Mouse (Mus musculus) forebrain, embryonic 12.5 days (tissue): ENCODE data around the gene Clybl. TPM values are rescaled to one million over a fixed set of nuclear protein-coding genes. Genes with fewer than 3 reads are reported as not detected.

Experiments used
- ATAC-seq: fragments of 200-750 bp; cut with Nextera tagmentation; 2 replicates; pipeline ENCODE4 v1.8.0; 2017; ENCODE audit warnings: moderate TSS enrichment; ENCODE audit not compliant: low FRiP score
- H3K27ac ChIP-seq: fragments of 300-500 bp; sonication (generic); 2 replicates; pipeline ENCODE4 v1.5.1; 2016; ENCODE audit warnings: mild to moderate bottlenecking
- H3K27me3 ChIP-seq: fragments of 300-500 bp; sonication (generic); 2 replicates; pipeline ENCODE4 v1.6.1; 2016; ENCODE audit warnings: mild to moderate bottlenecking
- H3K36me3 ChIP-seq: fragments of 300-500 bp; sonication (generic); replicated peaks from 2 replicates; pipeline ENCODE4 v1.6.1; 2016; ENCODE audit warnings: mild to moderate bottlenecking
- H3K4me1 ChIP-seq: fragments of 300-500 bp; sonication (generic); 2 replicates; pipeline ENCODE4 v1.6.1; 2016
- H3K4me2 ChIP-seq: fragments of 300-500 bp; sonication (generic); 2 replicates; pipeline ENCODE4 v1.6.1; 2016; ENCODE audit warnings: mild to moderate bottlenecking, moderate library complexity
- H3K4me3 ChIP-seq: fragments of 300-500 bp; sonication (generic); replicated peaks from 2 replicates; pipeline ENCODE4 v1.5.1; 2016; ENCODE audit warnings: mild to moderate bottlenecking
- H3K9ac ChIP-seq: fragments of 300-500 bp; sonication (generic); 2 replicates; pipeline ENCODE4 v1.6.1; 2016; ENCODE audit warnings: mild to moderate bottlenecking
- H3K9me3 ChIP-seq: fragments of 300-500 bp; sonication (generic); 2 replicates; pipeline ENCODE4 v1.6.1; 2016
- WGBS: fragments of 180-500 bp; shearing (Covaris S2); methylation state at CpG from one replicate; pipeline ENCODE4 v1.1.7; 2016; 5-methylcytosine and 5-hydroxymethylcytosine counted together
- polyA plus RNA-seq: library from polyadenylated mRNA; unstranded; fragments of >200 nt; fragmentation: Nextera tagmentation; extraction: Ambion mirVana; gene quantifications from 2 replicates; pipeline ENCODE4 v1.2.1, GENCODE M21; 2016

The Clybl gene
- polyA plus RNA-seq, 1 experiment from 2014 or later = 24.7 TPM

DNA sequence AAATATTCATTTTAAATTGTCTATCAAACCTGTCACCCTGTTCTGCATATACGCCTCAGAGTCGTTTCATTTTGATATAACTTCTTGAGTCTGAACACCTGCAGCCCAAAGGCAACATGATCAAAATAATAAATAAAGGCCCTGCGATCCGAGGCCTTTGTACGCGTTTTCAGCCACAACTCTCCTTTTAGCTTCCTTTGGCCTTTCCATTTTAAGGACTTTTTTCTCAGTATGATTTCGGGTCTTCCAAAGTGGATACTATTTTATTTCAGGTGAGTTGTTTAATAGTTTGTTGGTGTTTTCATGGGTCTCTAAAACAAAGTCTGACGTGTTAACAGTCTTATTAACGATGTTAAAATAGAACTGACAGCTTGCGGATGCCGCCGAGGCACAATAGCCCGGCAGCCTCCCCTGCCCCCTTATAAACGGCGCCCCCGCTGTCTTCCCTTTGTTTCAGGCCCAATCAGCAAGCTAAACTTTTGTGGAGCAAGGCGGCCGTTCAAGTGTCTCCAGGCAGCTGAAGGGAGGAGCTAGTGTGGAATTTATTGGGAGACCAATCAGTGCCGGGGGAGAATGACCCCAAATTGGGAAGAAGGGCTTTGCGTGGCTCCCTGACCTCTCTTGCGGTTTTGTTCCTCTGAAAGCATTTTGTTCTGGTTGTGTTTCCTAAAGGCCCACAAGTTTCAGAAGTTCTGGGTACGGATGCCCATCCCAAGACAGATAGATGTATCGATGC, 47.5 kb downstream of the Clybl start:
- Histone ChIP-seq H3K9ac (no peak overlapping the region), H3K4me2 (peak overlapping the region; percentile 38), H3K27me3 (peaks cover 54% of the 10 kb centered on the region), H3K36me3 (no peaks in the 10 kb centered on the region), H3K4me3 (no peak overlapping the region), H3K4me1 (peaks cover 57% of the 10 kb centered on the region), H3K9me3 (no peaks in the 10 kb centered on the region), H3K27ac (peak overlapping the region; percentile 71)
- ATAC-seq = peak; percentile 56
- WGBS = 5% methylated on average over 23 of the region's 23 CpGs

DNA sequence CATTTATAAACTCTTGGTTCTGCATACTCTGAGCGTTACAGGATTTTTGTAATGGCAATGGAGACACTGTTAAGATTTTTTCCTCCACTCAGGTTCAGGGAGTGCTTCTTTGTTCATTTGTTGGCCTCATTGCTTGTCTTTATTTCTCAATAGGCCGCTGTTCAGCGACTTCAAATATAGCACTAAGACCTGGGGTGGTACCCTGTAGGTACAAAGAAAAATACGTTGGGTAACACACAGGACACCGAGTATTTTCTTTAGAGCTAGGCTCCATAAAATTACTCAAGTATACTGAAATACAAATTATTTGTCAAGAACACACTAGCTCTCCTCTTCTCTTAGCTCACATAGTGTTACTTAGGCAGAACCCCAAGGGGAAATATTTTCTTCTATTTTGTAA, 48.5 kb downstream of the Clybl start:
- H3K4me1 ChIP-seq = peaks cover 49% of the 10 kb centered on the region
- WGBS = 31% methylated on average over 5 of the region's 5 CpGs
- H3K4me3 ChIP-seq = no peak overlapping the region
- H3K9ac ChIP-seq = no peak overlapping the region
- H3K27ac ChIP-seq = peak overlapping the region; percentile 76
- H3K4me2 ChIP-seq = no peak overlapping the region
- no peaks in the 10 kb centered on the region for H3K9me3 ChIP-seq
- peaks cover 48% of the 10 kb centered on the region for H3K27me3 ChIP-seq
- H3K36me3 ChIP-seq = no peaks in the 10 kb centered on the region
- no peak for ATAC-seq

DNA sequence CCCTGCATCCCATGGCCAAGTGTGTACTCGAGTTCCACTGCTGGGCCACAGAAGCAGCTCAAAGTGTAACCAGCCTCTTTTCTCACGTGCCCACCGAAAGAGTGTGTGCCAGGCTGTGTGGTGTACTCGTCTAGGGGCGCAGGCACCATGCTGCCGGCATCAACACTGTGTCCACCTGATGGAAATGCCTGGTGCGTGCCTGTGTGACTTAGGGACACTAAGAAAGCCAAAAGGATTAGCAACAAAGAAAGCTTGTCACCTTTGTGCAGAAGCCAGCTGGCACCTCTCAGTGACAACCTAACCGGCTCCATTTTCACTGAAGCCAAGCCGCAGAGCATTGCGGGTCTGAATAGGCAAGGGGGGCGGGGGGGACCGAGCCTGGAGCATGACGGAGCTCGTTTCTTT, 49.1 kb downstream of the Clybl start:
- ATAC-seq = peak; percentile 31; the same call in 1 of the 2 replicates
- WGBS = 18% methylated on average over 14 of the region's 14 CpGs
- peaks cover 42% of the 10 kb centered on the region for H3K4me1 ChIP-seq
- no peak overlapping the region for H3K9ac ChIP-seq
- no peaks in the 10 kb centered on the region for H3K36me3 ChIP-seq
- H3K4me2 ChIP-seq = peak overlapping the region; percentile 27; the same call in 1 of the 2 replicates
- H3K4me3 ChIP-seq = no peak overlapping the region
- no peaks in the 10 kb centered on the region for H3K9me3 ChIP-seq
- peaks cover 42% of the 10 kb centered on the region for H3K27me3 ChIP-seq
- H3K27ac ChIP-seq = peak overlapping the region; percentile 76

DNA sequence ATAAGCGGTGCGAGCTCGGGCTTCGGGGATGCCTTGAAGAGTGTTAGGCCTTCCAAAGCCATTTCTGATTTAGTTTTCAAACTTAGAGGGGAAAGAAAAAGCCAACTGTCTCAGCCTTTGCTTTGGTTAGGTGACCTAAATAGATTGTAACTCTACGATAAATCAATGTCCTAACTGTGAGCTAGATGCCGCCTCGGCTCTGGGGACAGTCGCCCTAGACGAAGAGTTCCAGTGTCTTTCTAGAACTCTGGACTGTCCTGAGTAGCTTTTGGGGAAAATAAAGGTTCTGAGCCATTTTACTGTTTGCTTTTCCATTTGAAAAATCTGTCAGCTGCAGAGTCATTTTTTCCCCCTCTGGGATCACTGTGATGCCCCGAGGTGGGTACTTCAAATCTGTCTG, 49.6 kb downstream of the Clybl start:
- H3K9ac ChIP-seq = no peak overlapping the region
- no peak overlapping the region for H3K4me3 ChIP-seq
- no peak for ATAC-seq
- 38% methylated on average over 10 of the region's 10 CpGs for WGBS
- H3K27ac ChIP-seq = peak overlapping the region; percentile 76; the same call in 1 of the 2 replicates
- H3K9me3 ChIP-seq = no peaks in the 10 kb centered on the region
- H3K36me3 ChIP-seq = no peaks in the 10 kb centered on the region
- peaks cover 39% of the 10 kb centered on the region for H3K4me1 ChIP-seq
- H3K4me2 ChIP-seq = peak overlapping the region; percentile 27; the same call in 1 of the 2 replicates
- peaks cover 37% of the 10 kb centered on the region for H3K27me3 ChIP-seq

DNA sequence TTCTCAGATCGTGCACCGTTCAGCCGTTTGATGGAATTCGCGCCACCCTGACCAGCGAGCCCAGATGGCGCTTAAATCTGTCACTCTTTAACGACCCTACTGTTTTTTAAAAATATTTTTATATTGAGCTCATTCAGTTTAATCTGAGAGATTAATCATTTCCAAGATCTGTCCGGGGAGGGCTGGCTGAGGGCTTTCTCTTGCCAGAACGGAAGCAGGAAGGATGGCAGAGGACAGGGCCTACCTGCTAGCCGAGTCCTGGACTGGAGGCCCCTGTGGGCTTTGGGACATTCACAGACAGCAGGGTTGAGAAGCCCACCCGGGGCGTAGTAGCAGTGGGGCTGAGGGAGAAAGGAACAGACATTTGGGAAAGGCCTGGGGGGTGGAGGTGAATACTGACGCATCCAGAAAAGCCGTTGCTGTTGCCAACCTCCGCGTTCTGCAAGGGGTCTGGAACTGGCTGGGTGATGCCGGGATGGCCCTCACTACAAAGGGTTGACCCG, 51.8 kb downstream of the Clybl start:
- no peaks in the 10 kb centered on the region for H3K36me3 ChIP-seq
- ATAC-seq = no peak
- H3K4me3 ChIP-seq = no peak overlapping the region
- H3K27me3 ChIP-seq = peaks cover 23% of the 10 kb centered on the region
- H3K27ac ChIP-seq = no peak overlapping the region
- no peak overlapping the region for H3K9ac ChIP-seq
- H3K9me3 ChIP-seq = no peaks in the 10 kb centered on the region
- peaks cover 24% of the 10 kb centered on the region for H3K4me1 ChIP-seq
- 88% methylated on average over 19 of the region's 19 CpGs for WGBS
- H3K4me2 ChIP-seq = no peak overlapping the region

DNA sequence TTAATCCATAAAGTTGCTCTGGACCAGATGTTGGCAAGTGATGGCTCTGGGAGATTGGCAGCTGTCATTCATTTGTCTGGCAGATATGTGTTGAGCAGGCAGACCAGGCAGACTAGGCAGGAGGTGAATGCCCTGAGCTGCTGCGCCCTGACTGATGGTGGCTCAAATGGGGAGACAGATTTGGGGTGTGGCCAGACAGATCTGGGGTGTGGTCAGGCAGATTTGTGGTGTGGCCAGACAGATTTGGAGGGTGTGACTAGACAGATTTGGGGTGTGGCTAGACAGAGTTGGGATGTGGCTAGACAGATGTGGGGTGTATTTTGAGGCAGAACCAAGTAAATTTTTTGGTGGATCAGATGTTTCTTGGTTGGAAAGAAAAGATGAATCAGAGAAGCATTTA, 62.4 kb downstream of the Clybl start:
- Histone ChIP-seq H3K9me3 (no peaks in the 10 kb centered on the region), H3K9ac (no peak overlapping the region), H3K4me1 (no peaks in the 10 kb centered on the region; the same call in 1 of the 2 replicates), H3K27ac (no peak overlapping the region), H3K36me3 (no peaks in the 10 kb centered on the region), H3K4me2 (no peak overlapping the region), H3K4me3 (no peak overlapping the region), H3K27me3 (peaks cover 6% of the 10 kb centered on the region; the same call in 1 of the 2 replicates)
- no peak for ATAC-seq
- WGBS = 93% methylated on average over 1 of the region's 1 CpGs

DNA sequence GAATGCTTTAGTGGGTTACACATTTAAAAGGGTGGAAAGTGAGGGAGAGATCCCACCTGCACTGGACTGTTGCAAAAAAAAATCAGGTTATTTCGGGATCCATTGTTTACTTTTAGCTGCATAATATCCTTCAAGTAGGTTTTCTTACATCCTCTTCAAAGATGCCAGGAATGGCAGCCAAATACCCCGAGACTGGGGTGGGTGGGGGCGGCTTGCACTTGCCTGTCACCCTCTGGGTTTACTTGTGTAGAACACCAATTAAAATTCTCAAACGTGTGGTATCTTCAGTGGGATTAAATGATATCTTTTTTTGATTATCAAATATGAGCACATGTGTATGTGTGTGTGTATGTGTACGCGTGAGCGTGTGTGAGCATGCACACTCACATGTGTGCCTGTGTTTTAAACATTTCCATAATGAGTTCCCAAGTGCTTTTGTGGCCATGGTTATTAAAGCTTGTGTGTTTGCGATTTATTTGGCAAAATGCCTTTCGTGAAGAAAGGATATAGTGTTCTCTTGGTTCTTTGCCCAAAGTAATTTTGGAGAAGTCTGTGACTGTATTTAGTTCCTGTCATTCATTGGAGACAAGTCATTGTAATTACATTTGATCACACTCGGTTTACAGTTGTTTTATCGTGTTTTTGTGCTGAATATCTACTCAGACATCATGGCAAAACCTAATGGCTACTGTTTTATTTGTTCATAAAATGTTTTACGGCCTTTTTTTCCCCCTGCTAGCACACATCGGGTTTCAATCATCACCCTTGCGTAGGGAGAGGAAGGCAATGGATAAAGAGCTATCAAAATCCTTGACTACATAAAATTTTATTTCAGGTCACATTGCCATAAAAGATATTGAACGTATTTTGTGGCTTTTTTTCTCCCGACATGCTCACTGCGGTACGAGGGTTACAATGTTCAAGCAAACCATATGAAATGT, 65.7 kb downstream of the Clybl start:
- H3K36me3 ChIP-seq = no peaks in the 10 kb centered on the region
- H3K4me3 ChIP-seq = no peak overlapping the region
- no peaks in the 10 kb centered on the region for H3K9me3 ChIP-seq
- peak; percentile 47; the same call in 1 of the 2 replicates for ATAC-seq
- H3K4me2 ChIP-seq = no peak overlapping the region
- no peak overlapping the region for H3K27ac ChIP-seq
- no peaks in the 10 kb centered on the region; the same call in 1 of the 2 replicates for H3K4me1 ChIP-seq
- no peak overlapping the region for H3K9ac ChIP-seq
- 87% methylated on average over 18 of the region's 18 CpGs for WGBS
- peaks cover 15% of the 10 kb centered on the region for H3K27me3 ChIP-seq

DNA sequence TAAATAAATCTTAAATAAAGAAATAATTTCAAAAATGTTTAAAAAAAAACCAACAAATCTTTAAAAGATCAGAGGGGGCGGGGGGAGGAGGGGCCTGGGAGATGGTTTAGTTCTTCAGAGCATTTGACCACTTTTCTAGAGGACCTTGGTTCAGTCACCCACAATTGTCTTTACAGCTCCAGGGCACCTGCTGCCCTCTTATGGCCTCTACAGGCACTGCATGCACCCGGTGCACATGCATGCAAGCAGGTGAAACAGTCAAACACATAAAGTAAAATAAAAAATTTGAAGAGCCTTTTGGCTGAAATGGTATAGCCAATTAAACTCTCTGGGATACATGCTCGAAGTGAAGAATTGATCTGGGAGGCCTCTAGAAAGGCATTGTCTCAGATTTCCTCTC, 67.6 kb downstream of the Clybl start:
- Histone ChIP-seq H3K27ac (no peak overlapping the region), H3K4me1 (no peaks in the 10 kb centered on the region; the same call in 1 of the 2 replicates), H3K9ac (no peak overlapping the region), H3K36me3 (no peaks in the 10 kb centered on the region), H3K4me3 (no peak overlapping the region), H3K4me2 (no peak overlapping the region), H3K27me3 (peaks cover 24% of the 10 kb centered on the region), H3K9me3 (no peaks in the 10 kb centered on the region)
- no peak for ATAC-seq
- WGBS = 90% methylated on average over 3 of the region's 3 CpGs

DNA sequence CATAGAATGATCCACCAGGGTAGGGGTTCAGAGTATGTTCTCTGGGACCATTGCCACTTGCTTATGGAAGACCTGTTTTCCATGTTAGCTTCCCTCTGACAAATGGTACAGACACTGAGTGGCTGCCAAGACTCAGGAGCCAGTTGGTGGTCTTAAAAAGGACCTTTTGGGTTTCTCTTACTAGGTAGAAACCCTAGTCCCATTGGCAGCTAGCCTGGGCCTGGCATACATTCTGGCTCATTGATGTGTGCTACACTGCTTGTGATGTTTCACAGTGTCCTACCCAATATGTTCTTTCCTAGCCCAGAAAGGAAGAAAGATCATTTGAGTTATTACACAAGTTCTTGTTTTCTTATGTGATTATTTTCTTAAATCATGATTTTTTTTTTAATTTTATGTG, 69.8 kb downstream of the Clybl start:
- no peak for ATAC-seq
- Histone ChIP-seq H3K4me1 (peaks cover 11% of the 10 kb centered on the region), H3K36me3 (no peaks in the 10 kb centered on the region), H3K4me2 (no peak overlapping the region), H3K27ac (no peak overlapping the region), H3K9ac (no peak overlapping the region), H3K4me3 (no peak overlapping the region), H3K9me3 (no peaks in the 10 kb centered on the region), H3K27me3 (peaks cover 28% of the 10 kb centered on the region)

DNA sequence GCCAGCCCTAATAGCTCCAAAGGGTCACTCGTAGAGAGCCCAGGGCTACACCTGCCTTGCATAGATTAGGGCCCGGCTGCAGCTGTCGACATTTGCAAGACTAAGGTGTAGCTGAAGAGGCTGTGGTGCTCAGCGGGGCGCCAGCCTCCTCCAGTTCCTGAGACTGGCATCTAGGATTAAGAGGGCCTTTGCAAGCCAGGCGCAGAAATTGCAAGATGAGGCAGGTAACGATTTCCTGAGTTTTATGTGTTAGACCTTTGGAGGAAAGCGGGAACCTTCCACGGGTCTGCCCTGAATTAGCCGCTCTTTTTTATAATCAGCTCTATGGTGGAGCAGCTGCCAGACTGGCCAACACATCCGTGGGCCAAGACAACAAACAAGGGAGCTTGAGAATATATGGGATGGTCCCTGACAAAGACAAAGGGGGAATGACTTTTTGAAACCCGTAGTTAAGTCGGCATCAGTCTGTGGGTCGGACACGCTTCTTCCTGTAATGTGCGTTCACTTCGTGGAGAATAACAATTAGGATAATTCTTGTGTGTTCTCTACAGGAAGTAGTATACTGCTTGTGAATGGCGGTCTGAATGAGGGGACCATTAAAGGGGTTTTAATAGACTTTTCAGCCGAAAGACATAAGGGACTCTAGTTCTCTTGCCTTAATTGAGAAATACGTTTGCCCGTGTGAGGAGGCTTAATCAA, 74.2 kb downstream of the Clybl start:
- Histone ChIP-seq H3K9ac (no peak overlapping the region), H3K36me3 (no peaks in the 10 kb centered on the region), H3K9me3 (no peaks in the 10 kb centered on the region), H3K27me3 (peaks cover 46% of the 10 kb centered on the region), H3K4me1 (peaks cover 29% of the 10 kb centered on the region), H3K4me2 (peak overlapping the region; percentile 47), H3K27ac (peak overlapping the region; percentile 75), H3K4me3 (peak overlapping the region; percentile 14)
- WGBS = 3% methylated on average over 21 of the region's 21 CpGs
- peak; percentile 30; the same call in 1 of the 2 replicates for ATAC-seq

DNA sequence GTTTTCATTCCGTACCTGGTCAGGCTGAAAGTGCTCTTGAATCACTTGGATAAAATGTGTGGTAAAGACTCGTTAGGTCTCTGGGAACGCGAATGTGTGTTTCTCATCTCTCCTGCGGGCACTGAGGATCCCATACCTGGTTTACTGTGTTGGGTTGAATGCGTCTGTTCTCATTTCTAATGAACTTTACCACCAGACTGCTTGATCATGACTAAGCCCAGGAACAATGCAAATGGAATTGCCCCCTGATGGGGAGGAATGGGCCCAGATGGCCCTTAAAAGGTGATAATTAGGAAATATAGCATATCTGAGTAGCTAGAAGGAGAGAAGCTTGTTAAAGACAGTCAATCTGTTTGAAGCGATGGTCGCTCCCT, 74.7 kb downstream of the Clybl start:
- Histone ChIP-seq H3K4me1 (peaks cover 29% of the 10 kb centered on the region), H3K36me3 (no peaks in the 10 kb centered on the region), H3K27ac (peak overlapping the region; percentile 75), H3K4me3 (peak overlapping the region; percentile 14), H3K27me3 (peaks cover 46% of the 10 kb centered on the region), H3K9me3 (no peaks in the 10 kb centered on the region), H3K4me2 (peak overlapping the region; percentile 47), H3K9ac (no peak overlapping the region)
- WGBS = 4% methylated on average over 8 of the region's 8 CpGs
- peak; percentile 82 for ATAC-seq

DNA sequence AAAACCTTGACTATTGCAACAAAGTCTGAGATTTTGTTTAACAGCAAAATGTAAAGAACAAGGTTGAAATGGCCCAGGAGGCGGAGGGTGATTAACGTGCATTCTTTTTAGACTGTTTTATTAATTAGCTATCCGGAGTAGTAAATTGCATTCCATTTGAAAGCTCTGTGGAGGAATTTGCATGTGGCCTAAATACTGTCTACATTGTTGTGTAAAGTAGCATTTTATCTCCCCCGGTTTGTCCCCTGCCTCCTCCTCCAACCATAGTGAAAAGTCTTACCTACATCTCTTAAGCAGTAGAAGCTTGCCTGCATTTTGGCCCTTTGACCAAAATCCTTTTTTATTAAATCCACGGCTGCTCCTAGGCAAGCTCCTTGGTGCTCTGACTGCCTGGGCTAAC, 76.8 kb downstream of the Clybl start:
- Histone ChIP-seq H3K4me1 (peaks cover 32% of the 10 kb centered on the region), H3K27me3 (peaks cover 54% of the 10 kb centered on the region), H3K27ac (0 out of 2 replicates have a peak overlapping the region, but pooled peaks have one; percentile 13), H3K9ac (no peak overlapping the region), H3K4me3 (no peak overlapping the region), H3K9me3 (no peaks in the 10 kb centered on the region), H3K4me2 (no peak overlapping the region), H3K36me3 (no peaks in the 10 kb centered on the region)
- WGBS = 12% methylated on average over 5 of the region's 5 CpGs
- no peak for ATAC-seq
